Mouse (Mus musculus) 3134 (cell line): ENCODE results near the gene Slc16a5.

Source experiments
- DNase-seq: peaks from one replicate; pipeline ENCODE4 v3.0.0-alpha.2; 2011; ENCODE audit warnings: low spot score; ENCODE audit not compliant: insufficient read length; ENCODE audit errors: extremely low read depth

The Slc16a5 gene

GRCm38 (mm10) chr11:115513271-115514237 lies 51.3 kb downstream of the Slc16a5 start:
- peak; percentile 65 for DNase-seq

GRCm38 (mm10) chr11:115514238-115514663 lies 52.0 kb downstream of the Slc16a5 start, which contains the start of gene Jpt1:
Gene Jpt1 (minus strand): TSS chr11:115514387.
- DNase-seq = peak; percentile 94

- no peak for DNase-seq
Observed at GRCm38 (mm10) chr11:115515021-115515420, 52.7 kb downstream of the Slc16a5 start.

GRCm38 (mm10) chr11:115516942-115517341 lies 54.7 kb downstream of the Slc16a5 start:
- no peak for DNase-seq

DNA sequence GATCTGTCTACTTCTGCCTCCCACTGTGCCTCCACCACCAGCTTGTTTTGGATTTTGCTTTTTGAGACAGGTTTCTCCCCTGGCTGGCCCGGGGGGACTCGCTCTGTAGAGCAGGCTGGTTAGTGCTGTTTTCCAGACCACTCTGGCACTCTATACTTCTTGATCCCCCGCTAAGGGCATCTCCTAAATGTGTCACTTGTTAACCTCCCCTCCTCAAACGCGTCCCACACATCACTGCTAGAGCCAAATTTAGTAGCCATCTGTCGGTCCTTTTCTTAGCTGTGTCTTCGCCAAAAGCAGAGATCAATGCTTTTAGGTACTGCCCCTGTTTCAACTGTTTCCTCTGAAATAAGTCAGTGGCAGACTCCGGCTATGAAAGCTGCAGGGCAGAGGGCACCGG lies 56.4 kb downstream of the Slc16a5 start:
- no peak for DNase-seq

DNA sequence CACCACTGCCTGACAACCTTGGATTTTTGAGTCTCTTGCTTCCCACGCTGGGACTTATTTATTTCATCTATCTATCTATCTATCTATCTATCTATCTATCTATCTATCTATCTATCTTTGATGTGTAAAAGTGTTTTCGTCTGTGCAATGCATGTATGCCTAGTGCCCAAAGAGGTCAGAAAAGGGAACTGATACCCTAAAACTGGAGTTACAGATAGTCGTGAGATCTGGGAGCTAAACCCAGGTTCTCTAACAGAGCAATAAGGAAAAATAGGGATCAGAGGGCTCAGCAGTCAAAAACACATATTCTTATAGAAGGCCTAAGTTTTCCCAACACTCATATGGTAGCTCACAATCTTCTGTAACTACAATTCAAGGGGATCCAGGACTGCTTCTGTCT lies 57.3 kb downstream of the Slc16a5 start:
- no peak for DNase-seq

DNA sequence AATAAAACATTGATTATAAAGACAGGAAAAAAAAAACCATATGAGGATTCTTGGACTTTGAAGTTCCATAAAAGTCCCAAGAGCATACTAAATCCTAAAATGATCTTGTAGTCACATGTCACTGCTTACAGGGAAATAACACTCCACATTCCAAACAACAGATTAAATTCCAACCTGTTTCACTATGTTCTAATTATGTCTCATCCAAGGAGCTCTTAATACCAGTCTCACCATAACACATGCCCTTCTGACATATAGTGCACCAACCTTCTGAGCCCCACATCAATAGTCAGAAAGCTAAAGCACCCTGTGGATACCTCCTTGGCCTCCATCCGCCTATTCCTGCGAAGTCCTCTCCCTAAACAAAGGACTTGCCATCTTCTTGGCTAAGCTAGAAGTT lies 57.9 kb downstream of the Slc16a5 start:
- no peak for DNase-seq

DNA sequence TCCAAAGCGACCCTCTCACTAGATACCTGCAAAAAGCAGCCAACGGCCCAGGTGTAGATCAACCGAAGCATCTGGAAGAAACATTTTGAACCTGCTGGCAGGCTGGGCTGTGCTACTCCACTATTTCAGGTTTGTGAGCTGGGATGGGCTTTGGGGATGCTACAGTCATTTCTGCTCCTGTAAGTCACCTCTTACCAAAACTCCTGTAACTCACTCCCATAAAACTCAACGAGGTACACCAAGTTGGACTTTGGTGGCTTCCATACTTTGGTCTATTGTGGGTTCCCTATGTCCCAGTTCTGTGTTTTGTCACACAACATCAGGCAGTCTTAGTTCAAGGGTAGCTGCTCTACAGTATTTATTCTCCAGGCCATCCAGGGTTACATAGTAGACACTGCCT lies 58.8 kb downstream of the Slc16a5 start:
- no peak for DNase-seq

GRCm38 (mm10) chr11:115522238-115522637 lies 60.0 kb downstream of the Slc16a5 start:
- DNase-seq = no peak

- DNase-seq = no peak
Observed at GRCm38 (mm10) chr11:115522703-115523102, 60.4 kb downstream of the Slc16a5 start.
